Mouse (Mus musculus) urinary bladder, postnatal 4 days (tissue): ENCODE measurements around the gene Gapvd1.
A peak's percentile ranks its signal among the peaks of the same experiment; 100 is the strongest.

ENCODE experiments used
- DNase-seq, 2 experiments: peaks; one replicate each; pipeline ENCODE4 v3.0.0; 2021 to 2022; ENCODE audit warnings: low spot score in 2 of 2

The Gapvd1 gene

DNA sequence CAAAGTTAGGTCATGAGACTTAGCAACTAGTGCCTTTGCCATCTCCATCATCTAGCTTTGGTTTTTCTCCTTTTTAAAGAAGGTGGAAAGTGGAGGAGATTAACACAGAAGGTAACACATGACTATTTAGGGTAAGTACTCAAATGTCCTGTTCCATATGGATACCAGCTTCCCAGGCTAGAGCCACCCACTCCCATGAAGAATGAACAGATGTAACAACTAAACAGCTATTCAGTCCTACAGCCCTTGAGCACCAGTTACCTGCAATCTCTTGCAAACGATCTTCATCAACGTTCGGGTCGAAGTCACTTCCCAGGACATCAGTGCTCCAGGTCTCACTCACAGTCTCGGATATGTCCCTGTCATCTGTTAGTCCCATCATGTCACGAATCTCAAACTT lies 43.1 kb downstream of the Gapvd1 start:
- DNase-seq: no peak

DNA sequence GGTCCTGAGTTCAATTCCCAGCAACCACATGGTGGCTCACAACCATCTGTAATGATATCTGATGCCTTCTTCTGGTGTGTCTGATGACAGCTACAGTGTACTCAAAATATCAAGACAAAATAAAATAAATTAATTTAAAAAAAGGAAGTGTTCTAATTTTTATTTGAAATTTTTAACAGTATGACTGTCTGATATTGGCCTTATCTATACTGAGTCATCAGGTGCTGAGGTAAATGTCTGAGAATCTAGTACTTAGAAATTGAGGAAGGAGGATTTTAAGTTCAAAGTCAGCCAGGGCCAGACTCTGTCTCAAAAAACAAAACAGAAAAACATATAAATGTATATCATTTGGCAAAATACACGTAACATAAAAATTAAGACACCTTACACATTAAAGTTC lies 46.4 kb downstream of the Gapvd1 start:
- no peak for DNase-seq

DNA sequence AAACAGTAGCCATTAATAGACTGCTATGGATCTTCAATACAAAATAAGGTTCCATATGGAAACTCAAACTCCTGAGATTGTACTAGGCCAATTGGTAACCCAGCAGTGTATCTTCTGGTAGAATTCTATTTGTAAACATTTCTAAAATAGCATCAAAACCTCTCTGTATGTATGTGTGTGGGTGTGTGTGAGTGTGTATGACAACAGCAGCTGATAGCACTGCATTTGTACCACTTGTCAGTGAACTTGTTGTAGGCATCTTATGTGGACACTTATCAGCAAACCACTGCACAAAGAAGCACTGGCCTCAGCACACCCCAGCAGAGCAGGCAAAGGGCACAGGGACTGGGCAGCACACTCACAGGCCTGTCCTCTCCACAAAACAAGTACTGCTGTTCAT lies 58.4 kb downstream of the Gapvd1 start:
- no peak for DNase-seq

DNA sequence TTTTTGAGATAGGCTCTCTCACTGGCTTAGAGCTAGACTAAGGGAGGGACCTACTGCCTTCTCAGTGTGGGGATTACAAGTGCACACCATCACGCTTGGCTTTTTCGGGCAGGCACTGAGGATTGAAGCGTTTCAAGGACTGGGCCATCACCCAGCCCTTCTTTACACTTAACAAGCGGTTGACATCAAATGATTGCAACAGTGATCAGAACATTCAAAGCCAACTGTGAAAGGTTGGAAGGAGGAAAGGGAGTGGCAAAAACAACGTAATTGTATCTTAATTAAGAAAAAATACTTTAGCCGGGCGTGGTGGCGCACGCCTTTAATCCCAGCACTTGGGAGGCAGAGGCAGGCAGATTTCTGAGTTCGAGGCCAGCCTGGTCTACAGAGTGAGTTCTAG lies 62.2 kb downstream of the Gapvd1 start:
- no peak for DNase-seq

DNA sequence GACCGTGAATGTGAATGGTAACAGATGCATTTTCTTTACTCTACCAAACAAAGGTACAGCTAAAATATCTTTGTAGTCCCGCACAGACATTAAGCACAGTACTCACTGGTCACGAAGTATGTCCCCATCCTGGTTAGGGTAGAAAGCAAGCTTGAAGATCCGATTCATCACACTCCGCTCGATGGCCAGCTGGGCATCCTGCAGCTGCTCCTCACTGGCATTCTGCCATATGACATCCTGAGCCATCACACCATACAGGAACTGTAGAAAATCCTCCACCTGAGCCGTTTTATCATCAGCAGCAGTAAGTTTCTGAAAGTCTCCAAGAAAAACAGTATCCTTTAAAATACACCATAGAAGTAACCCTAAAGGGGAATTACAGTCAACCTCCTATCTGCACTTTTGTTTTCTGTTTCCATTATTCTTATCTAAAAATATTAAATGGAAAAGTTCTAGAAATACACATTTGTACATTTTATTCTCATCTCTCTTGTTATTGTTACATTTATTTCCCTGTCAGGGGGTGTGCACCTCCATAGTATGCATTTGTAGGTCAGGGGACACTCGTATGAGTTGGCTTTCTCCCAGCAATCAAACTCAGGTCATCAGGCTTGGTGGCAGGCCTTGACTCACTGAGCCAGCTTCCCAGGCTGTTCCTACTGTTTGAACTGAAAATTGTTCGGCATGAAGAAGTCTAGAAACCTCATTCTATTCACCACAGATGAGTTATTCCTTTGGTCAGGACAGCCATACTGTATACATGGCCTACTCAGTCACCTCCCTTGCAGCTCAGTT lies 70.8 kb downstream of the Gapvd1 start:
- no peak for DNase-seq

DNA sequence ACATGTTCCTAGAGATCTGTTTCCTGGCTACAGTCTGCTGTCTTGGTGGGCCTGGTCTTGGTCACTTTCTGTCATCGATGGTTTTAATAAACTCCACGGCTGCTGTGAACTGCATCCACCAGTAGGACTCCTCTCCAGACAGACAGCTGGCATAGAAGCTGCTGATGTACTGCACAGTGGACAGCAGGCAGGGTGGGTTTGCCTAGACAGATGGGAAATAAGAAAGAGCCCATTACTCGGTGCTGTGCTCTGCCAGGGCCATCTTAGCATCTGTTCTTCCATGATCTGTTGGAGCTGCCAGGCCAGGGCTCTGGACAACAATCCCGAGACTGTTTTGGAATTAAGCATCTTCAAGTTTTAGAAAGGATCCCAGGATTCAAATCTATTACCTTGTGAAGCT lies 77.1 kb downstream of the Gapvd1 start:
- no peak for DNase-seq

DNA sequence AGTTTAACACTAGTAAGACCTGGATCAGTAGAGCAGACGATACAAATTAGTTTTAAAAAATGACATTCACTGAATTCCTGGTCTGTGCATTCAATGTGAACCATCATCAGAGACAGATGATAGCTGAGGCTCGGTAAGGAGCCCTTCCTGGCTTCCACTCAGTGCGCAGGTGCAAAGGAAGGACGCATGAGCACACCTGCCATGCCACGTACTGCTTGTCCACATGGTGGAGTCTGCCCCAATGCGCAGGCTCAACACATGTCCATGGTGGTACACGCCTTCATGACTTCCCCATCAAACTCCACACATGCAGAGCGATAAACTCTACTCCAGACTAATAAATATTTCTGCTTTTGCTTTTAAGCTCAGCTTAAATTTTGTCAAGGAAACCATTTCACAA lies 78.0 kb downstream of the Gapvd1 start:
- no peak for DNase-seq

DNA sequence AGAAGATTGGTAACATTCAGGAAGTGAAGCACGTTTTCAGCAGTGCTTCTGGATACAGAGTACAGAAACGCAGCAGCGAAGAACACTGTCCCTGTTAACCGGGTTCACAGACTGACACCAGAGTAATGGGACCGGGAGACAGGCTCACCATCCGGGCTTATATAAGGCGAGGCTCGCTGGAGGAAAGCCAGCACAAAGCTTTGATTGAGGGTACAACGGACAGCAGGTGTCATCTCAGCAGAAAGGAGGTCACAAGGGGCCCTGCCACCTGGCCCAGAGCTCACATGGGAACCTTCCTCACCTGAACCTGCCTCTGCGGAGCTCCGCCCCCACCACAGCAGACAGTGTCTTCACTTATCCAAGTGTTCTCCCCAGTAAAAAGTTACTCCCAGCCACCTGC lies 81.2 kb downstream of the Gapvd1 start:
- no peak for DNase-seq

DNA sequence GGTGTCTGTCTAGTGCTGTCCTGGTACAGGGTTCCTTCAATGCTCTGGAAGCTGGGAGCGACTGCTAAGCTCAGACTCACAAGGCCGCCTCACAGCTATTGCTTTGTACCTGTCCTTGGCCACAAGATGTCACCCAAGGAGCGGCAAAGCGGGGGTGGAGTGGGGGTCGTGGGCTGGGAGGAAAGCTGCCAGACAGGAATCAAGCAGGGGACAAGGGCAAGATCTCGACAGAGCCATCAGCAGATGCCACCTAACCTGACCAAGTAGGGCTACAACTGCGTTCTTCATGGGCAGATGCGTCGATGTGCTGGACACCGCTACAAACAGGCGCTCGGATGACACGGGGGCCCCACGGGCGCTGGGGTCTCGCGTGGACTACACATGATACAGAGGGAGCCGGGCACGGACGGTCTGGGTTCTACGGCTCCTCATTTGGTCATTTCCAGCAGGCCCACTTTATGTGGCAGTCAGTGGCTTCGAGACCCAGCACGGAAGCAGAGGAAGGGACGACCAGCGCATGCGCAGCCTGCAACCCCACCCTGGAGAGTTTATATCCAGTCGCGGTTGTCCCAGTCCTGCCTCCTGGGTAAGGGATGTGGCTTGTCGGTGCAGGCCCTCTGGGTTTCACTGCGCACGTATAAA lies 83.5 kb downstream of the Gapvd1 start:
- DNase-seq: peak in 1 of 2 experiments; percentile 45

DNA sequence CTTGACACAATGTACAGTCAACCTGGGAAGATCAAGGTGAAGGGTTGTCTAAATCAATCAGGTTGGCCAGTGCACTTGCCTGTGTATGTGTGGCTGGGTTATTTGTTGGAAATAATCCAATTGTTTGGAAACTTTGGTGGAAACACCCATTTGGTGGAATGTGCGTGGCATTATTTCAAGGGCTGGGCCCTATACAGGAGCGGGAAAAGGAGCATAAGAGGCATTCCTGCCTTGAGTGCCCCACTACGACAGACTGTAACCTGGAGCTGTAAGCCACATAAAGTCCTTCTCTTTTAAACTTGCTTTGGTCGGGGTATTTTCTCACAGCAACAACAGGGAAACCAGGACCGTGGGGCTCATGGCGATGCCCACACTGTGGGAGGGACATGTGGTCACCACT lies 84.6 kb downstream of the Gapvd1 start:
- DNase-seq: no peak

DNA sequence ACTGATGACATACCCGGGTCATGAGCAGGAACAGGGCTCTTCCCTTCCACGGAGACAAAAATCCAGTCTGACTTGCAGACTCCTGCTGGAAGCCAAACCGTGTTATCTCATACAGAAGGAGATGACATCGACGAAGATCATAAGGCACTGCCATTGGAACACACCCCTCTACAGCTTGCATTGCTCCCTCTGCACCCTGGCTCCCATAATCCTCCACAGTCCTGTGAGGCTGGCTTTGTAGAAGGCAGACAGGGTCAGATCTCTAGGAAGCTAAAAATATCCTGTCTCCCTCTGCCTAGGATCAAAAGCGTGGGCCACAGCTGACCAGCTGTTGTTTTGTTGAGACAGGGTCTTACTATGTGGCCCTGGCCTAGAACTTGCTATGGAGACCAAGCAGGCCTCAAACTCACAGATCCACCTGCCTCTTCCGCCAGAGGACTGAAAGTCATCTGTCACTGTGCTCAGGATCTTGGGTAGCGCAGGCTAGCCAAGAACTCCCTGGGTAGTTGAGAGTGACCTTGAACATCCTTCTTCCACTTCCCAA lies 85.8 kb downstream of the Gapvd1 start:
- DNase-seq: no peak

DNA sequence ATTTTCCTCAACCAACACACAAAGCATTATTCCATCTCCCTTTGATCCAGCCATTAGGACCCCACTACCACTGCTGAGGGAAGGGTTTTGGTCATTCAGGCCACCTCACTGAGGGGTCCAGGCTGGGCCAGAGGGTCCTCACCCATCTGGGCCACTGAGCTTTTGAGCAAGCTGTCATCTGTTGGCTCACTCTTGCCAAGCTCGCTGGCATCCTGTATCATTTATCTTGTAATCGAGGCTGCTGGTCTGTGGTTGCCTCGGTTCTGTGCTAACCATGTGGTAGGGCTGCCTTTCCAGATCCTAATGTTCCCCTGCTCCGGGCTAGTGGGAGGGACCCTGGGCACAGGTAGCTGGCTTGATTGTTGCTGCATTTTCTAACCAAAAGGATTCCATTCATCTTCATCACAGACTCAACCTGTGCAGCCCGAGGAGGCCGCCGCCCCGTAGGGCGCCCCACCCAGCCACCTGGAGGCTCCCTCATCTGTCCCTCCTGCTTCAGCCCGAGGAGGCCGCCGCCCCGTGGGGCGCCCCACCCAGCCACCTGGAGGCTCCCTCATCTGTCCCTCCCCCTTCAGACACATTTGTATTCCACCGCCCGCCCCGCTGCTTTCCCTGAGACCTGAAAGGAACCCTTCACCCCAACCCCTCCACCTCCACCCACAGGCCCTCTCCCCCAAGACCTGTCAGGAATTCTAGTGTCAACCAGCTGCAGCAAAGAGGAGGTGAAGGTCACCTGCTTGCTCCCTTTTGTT lies 86.4 kb downstream of the Gapvd1 start:
- DNase-seq: no peak

DNA sequence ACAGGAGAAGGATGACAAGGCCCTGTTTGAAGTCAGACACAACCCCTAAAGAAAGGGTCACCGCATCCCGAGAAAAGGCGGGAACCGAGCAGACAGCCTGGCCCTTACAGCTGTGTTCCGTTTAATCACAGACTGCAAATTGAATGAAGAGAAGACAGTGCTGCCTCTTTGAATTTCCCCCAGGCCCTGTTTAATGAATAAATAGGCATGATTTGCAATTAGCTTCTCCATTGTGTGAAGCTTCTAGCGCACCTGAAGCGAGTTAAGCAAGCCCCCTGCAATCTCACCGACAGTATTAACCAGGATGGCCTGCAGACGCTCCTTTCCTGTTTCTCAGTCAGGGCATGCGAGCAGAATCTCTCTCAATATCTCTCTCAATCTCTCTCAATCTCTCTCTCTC lies 87.2 kb downstream of the Gapvd1 start:
- DNase-seq: no peak

DNA sequence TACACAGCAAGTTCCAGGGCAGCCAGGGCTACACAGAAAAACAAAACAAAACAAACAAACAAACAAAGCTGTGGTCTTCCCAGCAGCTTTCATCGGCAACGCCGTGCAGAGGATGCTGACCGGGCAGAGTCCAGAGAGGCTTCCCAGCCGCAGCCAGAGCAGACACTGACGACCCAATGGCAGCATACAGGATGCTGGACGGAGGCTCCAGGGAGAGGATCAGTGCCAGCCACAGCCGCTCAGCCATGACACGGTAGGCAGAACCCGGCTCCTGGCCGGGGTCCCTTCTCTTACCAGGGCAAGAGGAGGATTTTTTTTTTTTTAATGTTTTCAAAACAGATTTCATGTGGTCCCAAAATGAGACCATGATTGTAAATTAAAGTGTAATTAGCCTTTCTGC lies 107.6 kb downstream of the Gapvd1 start:
- DNase-seq: no peak

DNA sequence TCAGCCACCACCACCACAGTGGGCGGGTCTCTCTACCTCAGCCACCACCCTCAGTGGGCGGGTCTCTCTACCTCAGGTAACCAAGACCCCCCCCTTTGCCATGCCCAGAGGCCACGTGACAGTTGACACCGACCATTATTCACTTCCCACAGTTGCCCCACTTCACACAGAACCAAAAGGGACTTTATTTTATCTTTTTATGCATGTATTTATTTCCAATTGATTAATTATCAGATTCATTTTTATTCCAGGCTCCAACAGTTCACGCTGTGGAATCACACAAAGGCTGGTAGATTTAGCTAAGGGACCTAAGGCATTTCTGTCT lies 108.5 kb downstream of the Gapvd1 start:
- no peak for DNase-seq

DNA sequence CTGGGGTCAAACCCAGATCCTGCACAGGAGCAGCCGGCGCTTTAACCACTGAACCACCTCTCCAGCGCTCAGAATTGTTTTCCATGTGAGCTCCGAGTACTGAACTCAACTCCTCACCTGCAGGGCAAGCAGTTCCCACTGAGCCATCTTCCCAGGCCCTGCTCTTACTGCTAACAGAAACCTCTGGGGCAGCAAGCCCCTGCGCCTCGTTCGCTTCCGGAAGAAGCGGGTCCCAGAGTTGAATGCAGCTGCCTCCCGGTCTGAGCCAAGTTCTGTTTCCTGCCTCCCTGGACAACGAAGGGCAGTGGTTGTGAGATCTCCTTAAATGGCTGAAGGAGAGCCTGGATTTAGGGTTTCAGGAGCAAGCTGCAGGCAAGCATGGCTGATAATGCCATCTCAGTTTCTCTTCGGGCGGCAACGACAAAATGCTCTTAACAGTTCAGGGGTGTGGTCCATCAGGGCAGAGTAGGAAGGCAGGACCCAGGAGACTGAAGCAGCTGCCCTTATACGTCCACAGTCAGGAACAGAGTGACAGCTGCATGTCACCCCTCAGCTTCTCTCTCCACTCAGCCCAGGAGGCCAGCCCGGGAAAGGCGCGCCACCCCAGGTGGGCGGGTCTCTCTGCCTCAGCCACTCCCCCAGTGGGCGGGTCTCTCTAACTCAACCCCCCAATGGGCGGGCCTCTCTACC lies 109.0 kb downstream of the Gapvd1 start:
- DNase-seq: peak; percentile 67 to 76

DNA sequence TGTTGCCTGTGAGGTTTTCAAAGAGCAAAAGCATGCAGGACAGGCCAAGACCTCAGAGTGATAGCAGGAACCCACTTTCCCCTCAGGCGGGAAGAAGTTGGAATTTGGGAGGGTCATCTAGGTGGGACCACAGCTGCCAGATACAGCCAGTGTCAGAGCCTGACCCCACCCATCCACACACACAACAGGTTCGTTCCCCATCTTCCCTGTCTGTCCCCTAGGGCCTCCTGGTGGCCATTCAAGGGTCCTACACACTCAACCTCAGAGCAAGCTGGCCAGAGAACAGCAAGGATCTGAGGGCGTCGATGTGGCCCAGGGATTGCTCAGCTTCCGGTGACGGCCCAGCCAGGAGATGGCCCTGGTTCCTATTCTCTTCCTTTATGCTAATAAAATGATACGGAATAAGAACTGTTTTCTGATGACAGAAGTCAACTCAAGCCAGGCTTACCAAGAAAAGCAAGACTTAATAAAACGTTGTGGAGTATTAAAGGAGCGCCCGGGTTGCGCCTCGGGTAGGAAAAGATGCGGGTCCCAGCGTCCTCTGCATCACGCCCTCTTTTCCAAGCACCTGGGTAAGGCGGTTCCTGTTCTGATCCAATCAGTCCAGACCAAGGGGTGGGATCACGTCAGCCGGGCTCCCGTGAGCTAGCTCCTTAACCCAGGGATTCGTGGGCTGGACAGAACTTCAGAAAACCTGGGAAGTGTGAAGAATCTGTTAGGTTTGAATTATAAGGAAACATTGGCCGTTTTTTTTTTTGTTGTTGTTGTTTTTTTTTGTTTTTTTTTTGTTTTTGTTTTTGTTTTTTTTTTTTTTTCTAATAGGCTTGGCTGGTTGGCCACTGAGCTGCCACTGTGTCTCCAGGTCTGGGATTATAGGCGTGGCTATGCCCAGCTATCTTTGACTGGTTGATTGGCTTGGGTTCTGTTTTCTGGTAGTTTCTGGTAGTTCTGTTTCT lies 110.2 kb downstream of the Gapvd1 start:
- no peak for DNase-seq

DNA sequence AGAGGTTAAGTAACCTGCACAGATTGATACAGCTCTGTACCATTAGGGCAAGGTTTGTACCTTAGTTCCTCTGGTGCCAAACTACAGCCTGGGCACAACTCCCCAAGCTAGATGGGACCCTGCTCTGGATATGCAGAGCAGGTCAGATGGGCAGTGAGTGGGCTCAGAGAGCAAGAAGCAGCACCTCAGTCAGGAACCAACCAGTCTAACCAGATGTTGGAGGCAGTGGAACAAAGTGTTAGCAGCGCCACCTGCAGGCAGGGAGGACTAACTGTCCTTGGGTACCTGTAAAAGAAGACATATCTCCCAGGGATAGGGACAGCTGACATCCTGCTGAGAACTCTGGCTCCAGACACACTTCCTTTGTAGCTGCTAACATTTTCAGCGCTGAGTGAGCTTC lies 112.7 kb downstream of the Gapvd1 start:
- DNase-seq: no peak

DNA sequence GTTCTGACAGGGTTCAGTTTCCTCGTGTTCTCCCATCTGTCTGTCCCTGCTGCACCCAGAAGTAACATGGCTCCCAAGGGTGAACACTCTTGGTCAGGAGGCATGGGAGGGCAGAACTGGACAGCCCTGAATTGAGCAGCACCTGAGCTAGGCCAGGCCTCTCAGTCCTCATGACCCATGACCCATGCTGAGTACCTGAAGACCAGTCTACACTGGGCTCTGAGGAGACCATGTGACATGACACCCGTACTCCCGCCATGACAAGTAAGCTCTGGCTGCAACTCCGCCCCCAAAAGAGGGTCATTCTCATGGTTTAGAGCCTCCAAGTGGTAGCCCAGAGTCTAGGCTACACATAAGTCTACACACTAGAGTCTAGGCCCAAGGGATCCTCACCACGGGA lies 115.3 kb downstream of the Gapvd1 start:
- no peak for DNase-seq

DNA sequence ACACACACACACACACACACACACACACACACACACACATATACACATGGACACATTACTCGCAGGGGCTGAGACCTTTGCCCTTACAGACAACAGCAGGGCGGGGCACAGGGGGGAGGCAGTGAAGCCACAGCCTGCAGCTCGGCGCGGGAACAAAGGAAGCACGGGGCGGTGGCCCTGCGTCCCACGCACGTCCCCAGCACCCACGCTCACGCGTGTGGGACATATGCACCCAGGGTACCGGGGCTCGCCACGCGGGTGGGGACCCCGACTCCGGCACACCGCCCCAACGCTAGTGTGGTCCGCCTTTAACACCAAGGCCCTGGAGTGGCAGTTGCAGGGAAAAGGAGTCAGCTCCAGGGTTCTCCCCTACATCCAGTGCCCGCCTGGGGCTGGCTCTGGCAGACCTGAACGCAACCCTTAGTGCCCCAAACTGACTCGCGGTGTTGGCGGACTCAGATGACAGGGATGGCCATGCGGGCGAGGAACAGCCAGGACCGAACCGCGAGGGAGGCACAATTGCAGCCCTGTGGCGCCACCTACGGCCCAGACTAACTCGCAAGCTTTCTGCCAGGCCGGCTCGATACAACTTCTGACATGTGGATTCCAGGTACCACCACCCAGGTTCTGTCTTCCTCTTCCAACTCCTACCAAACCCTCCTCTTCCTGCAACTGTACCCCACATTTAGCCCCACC lies 115.9 kb downstream of the Gapvd1 start:
- DNase-seq: peak; percentile 75 to 87
